Comparison of ENCODE assay signal across 37 mouse cellular contexts in genomic region chr4:150963711-150964110, GRCm38 (mm10). TPM values are rescaled to one million over a fixed set of nuclear protein-coding genes. Genes with fewer than 3 reads are reported as not detected.
DNase-seq lines count a peak whose midpoint lies in the region; ATAC-seq and TF ChIP-seq lines count a peak whose summit lies in the region.
"Had no signal": no experiment of that assay in that cellular context is flagged by ENCODE, and none has a peak within 500 bp of the region (broad histone marks: within the 10 kb centered on the region; RNA-seq: fewer than 3 reads in every experiment).

No protein-coding gene starts in this region.

- TF ChIP-seq EP300 in liver, postnatal 0 days (IDR thresholded peaks at IDR 0.05; ENCODE audit: low read depth), result no peak

- H3K4me3 ChIP-seq in gastrocnemius, adult 2 months, result no peak overlapping the region
- no peak overlapping the region for H3K4me3 ChIP-seq in limb, embryonic 14.5 days (replicated peaks; ENCODE audit: low read length)
- H3K4me3 ChIP-seq in limb, embryonic 10.5 days, result no peak overlapping the region
- H3K4me3 ChIP-seq in liver, postnatal 0 days (ENCODE audit: low read depth, low read length), result no peak overlapping the region
- H3K4me3 ChIP-seq: embryonic facial prominence, embryonic 12.5 days; embryonic facial prominence, embryonic 15.5 days; hindbrain, embryonic 10.5 days; hindbrain, embryonic 13.5 days; intestine, embryonic 15.5 days had no signal

- TF ChIP-seq POLR2A in limb, embryonic 14.5 days (IDR thresholded peaks at IDR 0.05; ENCODE audit: borderline replicate concordance, extremely low read depth, insufficient read depth, insufficient read length), result no peak

- H3K36me3 ChIP-seq in limb, embryonic 14.5 days (ENCODE audit: control insufficient read depth, insufficient read depth, low read length), result no peaks in the 10 kb centered on the region
- H3K36me3 ChIP-seq in limb, embryonic 10.5 days, result no peaks in the 10 kb centered on the region
- no peaks in the 10 kb centered on the region for H3K36me3 ChIP-seq in liver, postnatal 0 days (replicated peaks; ENCODE audit: insufficient read depth, low read length)
- H3K36me3 ChIP-seq: embryonic facial prominence, embryonic 12.5 days; embryonic facial prominence, embryonic 15.5 days; G1E; hindbrain, embryonic 10.5 days; hindbrain, embryonic 13.5 days; intestine, embryonic 15.5 days had no signal

- no peak overlapping the region for H3K27ac ChIP-seq in gastrocnemius, adult 2 months
- no peak overlapping the region for H3K27ac ChIP-seq in limb, embryonic 14.5 days (replicated peaks; ENCODE audit: low read depth, low read length)
- H3K27ac ChIP-seq in limb, embryonic 10.5 days, result no peak overlapping the region
- no peak overlapping the region for H3K27ac ChIP-seq in liver, postnatal 0 days (ENCODE audit: low read depth)
- H3K27ac ChIP-seq: embryonic facial prominence, embryonic 12.5 days; embryonic facial prominence, embryonic 15.5 days; hindbrain, embryonic 10.5 days; hindbrain, embryonic 13.5 days; intestine, embryonic 15.5 days had no signal

- TF ChIP-seq CTCF in gastrocnemius, adult 2 months (IDR thresholded peaks at IDR 0.05), result no peak
- no peak for TF ChIP-seq CTCF in liver, postnatal 0 days (IDR thresholded peaks at IDR 0.05; ENCODE audit: low read depth)

- no peaks in the 10 kb centered on the region for H3K4me1 ChIP-seq in limb, embryonic 14.5 days (ENCODE audit: control insufficient read depth, insufficient read depth, low read length)
- H3K4me1 ChIP-seq in limb, embryonic 10.5 days, result no peaks in the 10 kb centered on the region
- H3K4me1 ChIP-seq in liver, postnatal 0 days (ENCODE audit: insufficient read depth), result 0 out of 2 replicates have a peak, but pooled peaks cover 4% of the 10 kb centered on the region
- H3K4me1 ChIP-seq: embryonic facial prominence, embryonic 12.5 days had no signal

- H3K27me3 ChIP-seq in limb, embryonic 14.5 days (ENCODE audit: control insufficient read depth, insufficient read depth, low read length), result no peaks in the 10 kb centered on the region
- H3K27me3 ChIP-seq in limb, embryonic 10.5 days (ENCODE audit: low read depth, poor library complexity, severe bottlenecking), result 0 out of 2 replicates have a peak, but pooled peaks cover 4% of the 10 kb centered on the region
- H3K27me3 ChIP-seq in liver, postnatal 0 days (ENCODE audit: insufficient read depth, low read length), result no peaks in the 10 kb centered on the region
- H3K27me3 ChIP-seq: CH12.LX; embryonic facial prominence, embryonic 12.5 days; embryonic facial prominence, embryonic 15.5 days; intestine, embryonic 15.5 days had no signal

- no peak for ATAC-seq in limb, embryonic 14.5 days (ENCODE audit: low FRiP score, low read depth)
- ATAC-seq in liver, postnatal 0 days, result no peak
- ATAC-seq: forebrain, embryonic 14.5 days; forebrain, postnatal 0 days; hindbrain, embryonic 16.5 days; intestine, embryonic 15.5 days had no signal

- H3K9ac ChIP-seq in limb, embryonic 14.5 days (ENCODE audit: low read depth, low read length, severe bottlenecking), result no peak overlapping the region
- H3K9ac ChIP-seq in liver, postnatal 0 days (replicated peaks), result no peak overlapping the region
- H3K9ac ChIP-seq: embryonic facial prominence, embryonic 12.5 days; embryonic facial prominence, embryonic 15.5 days; forebrain, postnatal 0 days; hindbrain, embryonic 13.5 days; intestine, embryonic 15.5 days had no signal

- intact Hi-C loops in gastrocnemius, adult 2 months (cut with DNase I), result no loop called here

- peak; percentile 15 for DNase-seq in adrenal gland, postnatal 10 days
- no peak for DNase-seq in adrenal gland, adult 18-20 months (ENCODE audit: low spot score in 2 of 2)
- DNase-seq in gastrocnemius, adult 2 months, result peak; percentile 61
- DNase-seq in gastrocnemius, postnatal 10 days, result no peak
- peak; percentile 4 for DNase-seq in limb, embryonic 14.5 days (ENCODE audit: low spot score)
- no peak for DNase-seq in limb, embryonic 10.5 days (ENCODE audit: low spot score)
- DNase-seq in liver, postnatal 0 days, result no peak
- no peak for DNase-seq in lung, adult 18-20 months
- DNase-seq: adrenal gland, adult 2 months; B cell, adult 2 months; cerebellum, adult 11 months; cerebellum, adult 2 months; cerebellum, adult 9-11 months; cerebellum, postnatal 25 days; forebrain, postnatal 0 days; gastrocnemius, postnatal 36 days; heart, adult 11 months; kidney, adult 11 months had no signal

- H3K4me2 ChIP-seq in limb, embryonic 14.5 days (replicated peaks; ENCODE audit: low read depth, low read length, severe bottlenecking), result no peak overlapping the region
- no peak overlapping the region for H3K4me2 ChIP-seq in liver, postnatal 0 days (ENCODE audit: low read depth, low read length)
- H3K4me2 ChIP-seq: embryonic facial prominence, embryonic 12.5 days; embryonic facial prominence, embryonic 15.5 days; heart, embryonic 11.5 days; hindbrain, embryonic 13.5 days; intestine, embryonic 15.5 days had no signal

- 65% methylated on average over 2 of the region's 2 CpGs for WGBS in limb, embryonic 14.5 days
- WGBS in limb, embryonic 10.5 days, result 81% methylated on average over 2 of the region's 2 CpGs
- 61% methylated on average over 2 of the region's 2 CpGs for WGBS in liver, postnatal 0 days (ENCODE audit: insufficient replicate concordance)

- no peaks in the 10 kb centered on the region for H3K9me3 ChIP-seq in limb, embryonic 14.5 days (ENCODE audit: control insufficient read depth, low read length)
- no peaks in the 10 kb centered on the region for H3K9me3 ChIP-seq in limb, embryonic 10.5 days (replicated peaks)
- H3K9me3 ChIP-seq in liver, postnatal 0 days (ENCODE audit: low read length), result no peaks in the 10 kb centered on the region
- H3K9me3 ChIP-seq: embryonic facial prominence, embryonic 12.5 days; embryonic facial prominence, embryonic 15.5 days; G1E; hindbrain, embryonic 10.5 days; hindbrain, embryonic 13.5 days; intestine, embryonic 15.5 days had no signal

RNA-seq across cellular contexts. Expression of gene Uts2, which starts 33.2 kb away (rescaled TPM):
- not detected for total RNA-seq in adrenal gland, postnatal 10 days (2021)
- not detected for total RNA-seq in adrenal gland, adult 18-20 months (2021)
- not detected for total RNA-seq in gastrocnemius, adult 2 months (2021)
- not detected for total RNA-seq in gastrocnemius, postnatal 10 days (2021)
- polyA plus RNA-seq in limb, embryonic 14.5 days (2012; rRNA removed), result not detected in 2 replicates
- not detected in 2 replicates for polyA plus RNA-seq in limb, embryonic 14.5 days (2014; fragmentation: Nextera tagmentation; extraction: Ambion mirVana)
- not detected in 2 replicates for polyA plus RNA-seq in limb, embryonic 10.5 days (2016; fragmentation: Nextera tagmentation; extraction: Ambion mirVana)
- polyA plus RNA-seq in liver, postnatal 0 days (2015; fragmentation: Nextera tagmentation; extraction: Ambion mirVana), result not detected in 2 replicates
- total RNA-seq: adrenal gland, adult 2 months; adrenal gland, postnatal 4 days; CH12.LX; common myeloid progenitor, adult 5-6 weeks; forebrain, postnatal 0 days; G1E; gastrocnemius, postnatal 36 days; heart, adult 8-10 months; heart, postnatal 25 days had no signal
- polyA plus RNA-seq: activated CD4-positive, CD25-positive, alpha-beta regulatory T cell, adult 4 months; adrenal gland, adult 2 months; embryonic facial prominence, embryonic 12.5 days; embryonic facial prominence, embryonic 15.5 days; forebrain, embryonic 11.5 days; forebrain, embryonic 14.5 days; forebrain, postnatal 0 days; frontal cortex, adult 2 months; G1E; heart, embryonic 11.5 days; heart, embryonic 14.5 days; heart, postnatal 0 days; hindbrain, embryonic 10.5 days; hindbrain, embryonic 13.5 days; intestine, embryonic 15.5 days had no signal

RNA-seq across cellular contexts. Expression of gene Tnfrsf9, which starts 49.3 kb away (rescaled TPM):
- total RNA-seq in adrenal gland, postnatal 10 days (2021), result under 1 TPM; 0.57 to 0.73 TPM
- under 1 TPM in 1 of 2 experiments, not detected in 1; 0.33 TPM for total RNA-seq in adrenal gland, adult 18-20 months (2021)
- under 1 TPM in 1 of 2 experiments, not detected in 1; 0.20 TPM for total RNA-seq in gastrocnemius, adult 2 months (2021)
- total RNA-seq in gastrocnemius, postnatal 10 days (2021), result under 1 TPM in 1 of 2 experiments, not detected in 1; 0.27 TPM
- 0.79 and 0.80 TPM in 2 replicates for polyA plus RNA-seq in limb, embryonic 14.5 days (2012; rRNA removed)
- 0.08 and 0.19 TPM in 2 replicates for polyA plus RNA-seq in limb, embryonic 14.5 days (2014; fragmentation: Nextera tagmentation; extraction: Ambion mirVana)
- polyA plus RNA-seq in limb, embryonic 10.5 days (2016; fragmentation: Nextera tagmentation; extraction: Ambion mirVana), result 0.59 and 1.1 TPM in 2 replicates
- 0.33 and 0.36 TPM in 2 replicates for polyA plus RNA-seq in liver, postnatal 0 days (2015; fragmentation: Nextera tagmentation; extraction: Ambion mirVana)
- total RNA-seq: common myeloid progenitor, adult 5-6 weeks had no signal
- polyA plus RNA-seq: adrenal gland, adult 2 months had no signal

RNA-seq across cellular contexts. Expression of gene Park7, which starts 49.5 kb away (rescaled TPM):
- total RNA-seq in adrenal gland, postnatal 10 days (2021), result 100 to 1,000 TPM; 242 to 261 TPM
- total RNA-seq in adrenal gland, adult 18-20 months (2021), result 100 to 1,000 TPM; 279 to 299 TPM
- total RNA-seq in gastrocnemius, adult 2 months (2021), result 100 to 1,000 TPM; 579 to 815 TPM
- total RNA-seq in gastrocnemius, postnatal 10 days (2021), result 100 to 1,000 TPM; 427 to 492 TPM
- polyA plus RNA-seq in limb, embryonic 14.5 days (2012; rRNA removed), result 223 and 296 TPM in 2 replicates
- 415 and 416 TPM in 2 replicates for polyA plus RNA-seq in limb, embryonic 14.5 days (2014; fragmentation: Nextera tagmentation; extraction: Ambion mirVana)
- 526 and 559 TPM in 2 replicates for polyA plus RNA-seq in limb, embryonic 10.5 days (2016; fragmentation: Nextera tagmentation; extraction: Ambion mirVana)
- polyA plus RNA-seq in liver, postnatal 0 days (2015; fragmentation: Nextera tagmentation; extraction: Ambion mirVana), result 227 and 228 TPM in 2 replicates

Comparison
In these comparisons a context has a peak if more than half of its experiments do, and no peak if none do; other contexts are left out.
1. DNase-seq: peak in adrenal gland, postnatal 10 days (single experiment), gastrocnemius, adult 2 months (single experiment) and limb, embryonic 14.5 days (single experiment); none in adrenal gland, adult 18-20 months (0 of 2), gastrocnemius, postnatal 10 days (single experiment), limb, embryonic 10.5 days (single experiment), liver, postnatal 0 days (single experiment) and lung, adult 18-20 months (0 of 2).